Mouse (Mus musculus) retina, postnatal 1 day (tissue): Measurements from ENCODE around the gene Olfr846.

Source experiments
- DNase-seq: peaks from one replicate; pipeline ENCODE4 v3.0.0-alpha.2; 2012

Olfr846 gene

GRCm38 (mm10) chr9:19363905-19364304 is at the start of gene Olfr846:
TSS of gene Olfr846 (minus strand) at chr9:19364005.
- no peak for DNase-seq

GRCm38 (mm10) chr9:19378569-19378968 is 14.8 kb upstream of the Olfr846 start, which contains the start of gene Olfr847:
TSS of gene Olfr847 (minus strand) at chr9:19378669.
- no peak for DNase-seq

- no peak for DNase-seq
Measured at GRCm38 (mm10) chr9:19336157-19336556, 27.6 kb downstream of the Olfr846 start, which contains the start of gene Olfr845. TSS of gene Olfr845 (plus strand) at chr9:19336457.

GRCm38 (mm10) chr9:19316047-19316446 is 47.8 kb downstream of the Olfr846 start, which contains the start of gene Olfr844:
TSS of gene Olfr844 (plus strand) at chr9:19316347.
- no peak for DNase-seq
